Mouse (Mus musculus) brain, adult 2 months (tissue): ENCODE data around the gene Kdm5b.
A peak's percentile ranks its signal among the peaks of the same experiment; 100 is the strongest.

Experiments
- DNase-seq: peaks from one replicate; pipeline ENCODE4 v3.0.0; 2011; ENCODE audit warnings: low read depth, low spot score

Kdm5b gene

DNA sequence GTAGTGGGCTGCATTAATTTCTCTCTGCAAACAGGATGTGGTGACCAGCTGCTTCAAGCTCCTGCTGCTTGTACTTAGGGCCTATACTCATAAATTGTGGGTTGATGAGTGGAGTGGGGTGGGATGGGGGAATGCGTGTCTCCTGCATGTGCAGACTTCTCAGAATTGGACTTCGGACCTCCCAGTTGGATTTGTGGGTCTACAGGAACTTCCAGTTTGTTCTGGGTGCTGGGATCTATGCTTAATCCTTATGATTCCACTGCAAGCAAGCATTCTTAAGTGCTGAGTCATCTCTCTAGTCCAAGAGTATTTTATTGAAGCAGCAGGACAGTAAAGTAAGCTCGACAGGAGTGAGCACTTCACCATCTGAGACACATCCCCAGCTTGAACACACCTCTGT lies 23.6 kb downstream of the Kdm5b start:
- DNase-seq = no peak

GRCm38 (mm10) chr1:134589676-134590075 lies 29.7 kb downstream of the Kdm5b start:
- no peak for DNase-seq

DNA sequence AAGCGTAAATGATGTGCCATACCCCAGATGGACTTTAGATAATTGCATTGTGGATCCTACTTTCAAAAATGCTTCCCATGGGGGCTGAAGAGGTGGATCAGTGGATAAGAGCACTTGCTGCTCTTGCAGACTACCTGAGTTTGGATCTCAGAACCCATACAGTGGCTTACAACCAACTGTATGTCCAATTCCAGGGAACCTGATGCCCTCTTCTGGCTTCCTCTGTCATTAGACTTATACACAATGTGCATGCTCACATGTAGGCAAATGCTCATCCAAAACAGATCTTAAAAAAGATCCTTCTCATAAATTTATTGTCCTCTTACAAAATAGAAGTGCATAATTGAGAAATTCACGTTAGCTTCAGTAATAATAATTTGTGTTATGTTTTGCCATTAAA lies 31.8 kb downstream of the Kdm5b start:
- DNase-seq = peak; percentile 29

GRCm38 (mm10) chr1:134597339-134598054 lies 37.5 kb downstream of the Kdm5b start:
- DNase-seq = no peak

DNA sequence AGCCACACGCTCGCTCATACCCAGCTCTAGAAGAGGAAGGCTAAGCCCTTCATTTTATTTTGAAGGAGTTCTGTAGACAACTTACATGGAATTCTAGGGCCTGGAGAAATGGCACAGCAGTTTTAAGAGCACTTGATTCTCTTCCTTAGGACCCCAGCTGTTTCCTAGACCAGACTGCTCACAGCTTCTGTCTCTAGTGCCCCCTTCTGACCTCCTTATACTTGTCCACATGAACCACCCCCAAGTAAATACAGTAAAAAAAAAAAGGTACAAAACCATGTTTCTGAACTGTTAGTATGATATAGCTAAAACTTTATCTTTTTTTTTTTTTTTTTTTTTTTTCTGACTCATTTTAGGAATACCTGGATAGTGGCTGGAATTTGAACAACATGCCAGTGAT lies 44.1 kb downstream of the Kdm5b start:
- DNase-seq = no peak

DNA sequence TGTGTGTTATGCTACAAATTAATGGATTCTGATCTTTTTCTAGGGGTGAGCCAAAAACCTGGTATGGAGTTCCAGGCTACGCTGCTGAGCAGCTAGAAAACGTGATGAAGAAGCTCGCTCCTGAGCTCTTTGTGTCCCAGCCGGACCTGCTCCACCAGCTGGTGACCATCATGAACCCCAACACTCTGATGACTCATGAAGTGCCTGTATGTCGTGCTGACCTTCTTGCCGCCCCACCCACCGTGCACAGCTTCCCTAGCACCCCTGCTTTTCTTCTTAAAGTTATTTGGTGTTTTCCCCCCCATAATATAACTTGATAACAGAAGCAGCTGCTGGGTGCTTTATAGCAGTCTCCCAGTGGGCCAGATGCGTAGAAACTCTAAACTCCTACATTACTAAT lies 45.7 kb downstream of the Kdm5b start:
- no peak for DNase-seq

DNA sequence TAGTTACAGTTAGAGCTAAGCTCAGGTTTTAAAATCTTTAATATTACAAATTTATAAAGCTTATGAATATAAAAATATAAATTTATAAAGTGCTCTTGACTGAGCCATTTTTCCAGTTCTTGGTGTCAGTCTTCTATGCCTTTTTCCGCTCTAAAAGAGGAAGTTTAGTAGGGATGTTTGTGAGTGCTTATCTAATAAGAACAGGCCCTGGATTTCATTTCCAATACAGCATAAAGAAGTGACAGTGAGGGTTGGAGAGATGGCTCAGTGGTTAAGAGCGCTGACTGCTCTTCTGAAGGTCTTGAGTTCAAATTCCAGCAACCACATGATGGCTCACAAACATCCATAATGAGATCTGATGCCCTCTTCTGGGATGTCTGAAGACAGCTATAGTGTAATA lies 46.4 kb downstream of the Kdm5b start:
- no peak for DNase-seq

- DNase-seq = no peak
These were observed 47.3 kb downstream of the Kdm5b start for GRCm38 (mm10) chr1:134607279-134607678.

DNA sequence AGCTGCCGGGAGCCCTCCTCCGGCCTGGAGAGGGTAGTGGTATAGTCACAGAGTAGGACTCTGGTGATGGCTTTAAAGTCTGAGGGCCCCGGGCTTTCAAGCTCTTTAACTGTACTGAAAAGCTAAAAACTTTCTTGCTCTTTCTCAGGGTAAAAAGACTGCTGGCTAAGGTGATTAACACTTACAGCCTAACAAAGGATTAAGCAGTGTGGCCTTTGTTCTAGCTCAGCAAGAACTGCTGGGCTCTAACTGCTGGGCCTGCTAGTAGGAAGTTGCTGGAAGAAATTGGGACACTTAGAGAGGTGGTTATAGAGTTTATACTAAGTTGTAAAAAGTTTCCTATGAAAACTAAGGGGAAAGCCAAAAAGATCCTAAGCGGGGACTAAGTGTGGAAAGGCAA lies 49.2 kb downstream of the Kdm5b start:
- no peak for DNase-seq

GRCm38 (mm10) chr1:134614554-134614953 lies 54.6 kb downstream of the Kdm5b start:
- DNase-seq = no peak

GRCm38 (mm10) chr1:134614988-134615387 lies 55.0 kb downstream of the Kdm5b start:
- no peak for DNase-seq

DNA sequence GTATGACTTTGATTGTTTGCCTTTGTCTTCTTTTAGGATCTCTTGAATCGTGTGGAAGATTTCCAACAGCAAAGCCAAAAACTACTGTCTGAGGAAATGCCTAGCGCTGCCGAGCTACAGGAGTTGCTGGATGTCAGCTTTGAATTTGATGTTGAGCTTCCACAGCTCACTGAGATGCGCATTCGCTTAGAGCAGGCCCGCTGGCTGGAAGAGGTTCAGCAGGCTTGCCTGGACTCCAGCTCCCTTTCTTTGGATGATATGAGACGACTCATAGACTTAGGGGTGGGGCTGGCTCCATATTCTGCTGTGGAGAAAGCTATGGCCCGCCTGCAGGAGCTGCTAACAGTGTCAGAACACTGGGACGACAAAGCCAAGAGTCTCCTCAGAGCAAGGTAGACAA lies 57.7 kb downstream of the Kdm5b start:
- no peak for DNase-seq

DNA sequence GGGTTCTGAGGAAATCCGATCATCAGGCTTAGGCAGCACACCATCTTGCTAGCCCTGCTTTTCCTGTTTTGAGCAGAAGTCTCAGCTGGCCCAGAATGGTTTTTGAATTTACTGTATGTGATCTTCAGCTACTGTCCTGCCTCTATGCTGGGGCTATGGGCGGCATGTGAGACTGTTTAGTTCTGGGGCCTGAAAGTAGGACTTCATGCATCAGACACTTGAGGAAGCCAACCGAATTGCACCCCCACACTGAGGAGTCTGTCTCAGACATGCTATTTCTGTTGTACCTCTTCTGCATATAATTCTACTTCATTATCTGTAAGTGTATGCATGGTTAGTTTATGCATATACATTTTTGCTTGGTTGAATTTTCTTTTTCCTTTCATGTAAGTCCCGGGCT lies 65.4 kb downstream of the Kdm5b start:
- DNase-seq = peak; percentile 75

GRCm38 (mm10) chr1:134629455-134629854 lies 69.5 kb downstream of the Kdm5b start:
- no peak for DNase-seq

DNA sequence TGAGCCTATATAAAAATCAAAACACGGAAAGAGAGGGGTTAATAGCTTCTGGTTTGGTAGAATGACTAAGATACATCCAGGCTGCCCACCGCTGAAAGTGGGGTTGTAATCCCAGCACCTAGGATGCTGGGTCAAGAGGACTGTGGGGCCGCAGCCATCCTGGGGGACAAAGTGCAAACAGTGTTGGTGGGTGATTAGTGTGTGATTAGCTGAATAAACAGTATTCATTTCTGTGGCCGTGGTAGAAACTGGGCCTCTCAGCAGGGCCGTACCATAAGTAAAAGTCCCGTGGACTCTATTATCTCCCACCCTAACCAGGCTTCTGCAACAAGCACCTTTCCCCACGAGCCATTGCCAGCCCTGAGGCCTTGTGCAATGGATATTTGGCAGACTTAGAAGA lies 74.3 kb downstream of the Kdm5b start:
- DNase-seq = no peak

GRCm38 (mm10) chr1:134636245-134636644 lies 76.3 kb downstream of the Kdm5b start:
- DNase-seq = no peak

GRCm38 (mm10) chr1:134636684-134637083 lies 76.7 kb downstream of the Kdm5b start:
- peak; percentile 66 for DNase-seq

- DNase-seq = peak; percentile 73
These were observed 78.1 kb downstream of the Kdm5b start for GRCm38 (mm10) chr1:134638041-134638440.

DNA sequence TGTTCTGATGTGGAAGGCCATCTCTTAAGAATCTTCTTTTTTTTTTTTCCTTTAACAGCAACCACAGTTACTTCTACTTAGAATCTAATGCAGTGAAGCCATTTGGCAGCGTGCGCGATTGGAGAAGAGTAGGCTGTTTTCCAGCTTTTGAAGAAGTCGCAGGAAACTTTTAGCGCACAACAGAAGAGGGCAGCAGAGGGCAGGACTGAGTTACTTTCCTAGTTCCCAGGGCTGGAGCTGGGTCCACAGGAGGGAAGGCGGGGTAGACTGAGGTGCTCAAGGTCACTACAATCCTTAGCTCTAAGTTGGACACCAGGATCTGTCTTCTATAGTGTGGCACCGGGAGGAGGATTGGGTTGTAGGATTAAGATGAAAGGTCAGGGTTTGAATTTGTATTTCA lies 78.6 kb downstream of the Kdm5b start:
- DNase-seq = peak; percentile 81

DNA sequence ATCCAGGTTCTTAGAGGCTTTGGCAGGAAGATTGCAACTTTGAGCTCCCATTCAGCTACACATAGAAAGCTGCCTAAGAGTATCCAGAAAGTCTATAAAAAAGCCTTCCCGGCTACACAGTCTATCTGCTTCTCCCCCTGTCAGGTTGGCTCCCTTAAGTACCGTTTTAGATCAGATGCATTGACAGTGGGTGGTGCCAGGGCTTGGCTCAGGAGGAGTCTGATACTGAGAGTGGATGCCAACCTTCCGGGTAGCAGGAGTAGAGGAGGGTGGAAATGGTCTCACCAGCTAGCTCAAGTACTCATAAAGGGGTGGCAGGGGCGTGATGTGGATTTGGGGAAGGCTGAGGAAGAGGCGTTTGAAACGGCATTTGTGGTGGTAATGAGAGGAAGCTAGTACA lies 79.5 kb downstream of the Kdm5b start:
- DNase-seq = peak; percentile 57

GRCm38 (mm10) chr1:134641507-134641906 lies 81.5 kb downstream of the Kdm5b start:
- DNase-seq = no peak

GRCm38 (mm10) chr1:134643702-134644101 lies 83.7 kb downstream of the Kdm5b start:
- DNase-seq = no peak

- peak; percentile 50 for DNase-seq
These were observed 85.6 kb downstream of the Kdm5b start for GRCm38 (mm10) chr1:134645408-134646200.
